Mouse (Mus musculus) duodenum, adult 2 months (tissue): ENCODE results near the gene Olfr33. TPM values are rescaled to one million over a fixed set of nuclear protein-coding genes. Genes with fewer than 3 reads are reported as not detected.

Source experiments
- polyA plus RNA-seq: library from polyadenylated mRNA; depleted of rRNA; stranded (reverse); fragments of >200 nt; gene quantifications from 2 replicates; pipeline ENCODE4 v1.2.3, GENCODE M21; 2012; ENCODE audit warnings: low replicate concordance; rRNA removed

Gene Olfr33
- not detected in 2 replicates for polyA plus RNA-seq

GRCm38 (mm10) chr7:102718970-102719369 is at the start of gene Olfr33:
Gene Olfr33, minus strand, starts transcription at chr7:102719070.

DNA sequence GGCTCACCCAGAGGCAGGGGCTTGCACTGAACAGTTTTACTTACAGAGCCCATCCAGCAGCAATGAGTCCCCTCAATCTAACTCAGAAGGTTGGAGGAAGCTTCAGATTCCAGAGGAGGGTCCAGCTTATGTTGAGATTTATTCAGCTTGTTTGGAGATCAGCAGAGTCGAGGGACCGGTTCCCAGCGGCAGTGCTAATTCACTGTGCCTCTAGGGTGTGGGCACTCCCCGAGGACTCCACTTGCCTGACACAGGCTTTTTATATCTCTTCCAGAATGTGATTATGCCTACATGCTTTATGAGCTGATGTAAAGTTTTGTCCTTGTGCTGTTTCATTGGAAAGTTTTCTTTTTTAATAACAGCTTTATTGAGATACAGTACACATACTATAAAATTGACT is 40.4 kb upstream of the Olfr33 start, which contains the start of the genes Olfr560 and Olfr78:
Gene Olfr560 (minus strand): TSS at position 101 of the 400 bp plus-strand sequence.
Gene Olfr78 (minus strand): TSS at position 206 of the 400 bp plus-strand sequence.

GRCm38 (mm10) chr7:102727391-102727790 is 8.5 kb upstream of the Olfr33 start, which contains the start of gene Olfr559:
Gene Olfr559, minus strand, starts transcription at chr7:102727491.

GRCm38 (mm10) chr7:102701915-102702314 is 17.0 kb downstream of the Olfr33 start, which contains the start of gene Olfr558:
Gene Olfr558, plus strand, starts transcription at chr7:102702215.

GRCm38 (mm10) chr7:102695358-102696125 is 23.3 kb downstream of the Olfr33 start, which contains the start of gene Olfr557:
Gene Olfr557, plus strand, starts transcription at chr7:102695910.

GRCm38 (mm10) chr7:102686944-102687501 is 31.8 kb downstream of the Olfr33 start, which contains the start of gene Trim68:
Gene Trim68, minus strand, starts transcription at chr7:102687327.

DNA sequence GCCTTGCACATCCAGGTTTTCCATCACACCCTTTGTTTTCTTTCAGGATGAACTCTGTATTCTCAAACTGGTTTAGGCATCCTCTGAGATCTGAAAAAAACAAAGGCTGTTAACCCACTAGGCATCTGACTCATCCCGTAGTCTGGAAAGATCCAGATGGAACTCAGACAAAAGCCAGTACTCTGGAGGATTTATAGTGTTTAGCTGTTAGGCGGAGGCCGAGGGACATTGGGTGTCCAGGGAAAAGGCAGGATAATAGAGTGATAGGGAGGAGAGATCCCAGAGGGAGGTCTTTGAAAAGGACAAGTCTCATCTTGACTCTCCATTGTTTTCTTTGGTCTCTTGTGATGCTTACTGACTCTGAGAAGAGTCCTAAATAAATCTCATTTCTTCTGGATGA is 54.3 kb downstream of the Olfr33 start, which contains the start of gene Olfr556:
Gene Olfr556 (plus strand): TSS at position 301 of the 400 bp plus-strand sequence.

Other genes starting within 250 kb of the Olfr33 start
- not detected in 2 replicates for gene Olfr543, start 237.4 kb downstream of the Olfr33 start, polyA plus RNA-seq
- gene Olfr544, start 230.8 kb downstream of the Olfr33 start, polyA plus RNA-seq, result not detected in 2 replicates
- gene Olfr545, start 219.5 kb downstream of the Olfr33 start, polyA plus RNA-seq, result not detected in 2 replicates
- not detected in 2 replicates for gene Olfr547, start 184.3 kb downstream of the Olfr33 start, polyA plus RNA-seq
- not detected in 2 replicates for gene Olfr548-ps1, start 178.2 kb downstream of the Olfr33 start, polyA plus RNA-seq
- not detected in 2 replicates for gene Olfr549, start 169.2 kb downstream of the Olfr33 start, polyA plus RNA-seq
- 1.1 and 1.4 TPM in 2 replicates for gene Trim21, start 153.6 kb downstream of the Olfr33 start, polyA plus RNA-seq
- gene Olfr550, start 147.6 kb downstream of the Olfr33 start, polyA plus RNA-seq, result not detected in 2 replicates
- not detected in 2 replicates for gene Olfr551, start 127.2 kb downstream of the Olfr33 start, polyA plus RNA-seq
- not detected in 2 replicates for gene Olfr552, start 121.3 kb downstream of the Olfr33 start, polyA plus RNA-seq
- not detected in 2 replicates for gene Olfr553, start 100.9 kb downstream of the Olfr33 start, polyA plus RNA-seq
- not detected in 2 replicates for gene Olfr554, start 80.6 kb downstream of the Olfr33 start, polyA plus RNA-seq
- gene Olfr555, start 60.2 kb downstream of the Olfr33 start, polyA plus RNA-seq, result not detected in 2 replicates
- not detected in 2 replicates for gene Olfr556, start 54.2 kb downstream of the Olfr33 start, polyA plus RNA-seq
- 1.7 and 3.0 TPM in 2 replicates for gene Trim68, start 31.7 kb downstream of the Olfr33 start, polyA plus RNA-seq
- not detected in 2 replicates for gene Olfr557, start 23.2 kb downstream of the Olfr33 start, polyA plus RNA-seq
- 0.07 and 0.09 TPM in 2 replicates for gene Olfr558, start 16.9 kb downstream of the Olfr33 start, polyA plus RNA-seq
- not detected in 2 replicates for gene Olfr559, start 8.4 kb upstream of the Olfr33 start, polyA plus RNA-seq
- gene Olfr560, start 40.3 kb upstream of the Olfr33 start, polyA plus RNA-seq, result not detected in 2 replicates
- gene Olfr78, start 40.4 kb upstream of the Olfr33 start, polyA plus RNA-seq, result 0.24 and 0.67 TPM in 2 replicates
- not detected in 2 replicates for gene Olfr561, start 52.2 kb upstream of the Olfr33 start, polyA plus RNA-seq
- not detected in 2 replicates for gene Olfr564, start 84.4 kb upstream of the Olfr33 start, polyA plus RNA-seq
- gene Olfr566, start 139.7 kb upstream of the Olfr33 start, polyA plus RNA-seq, result not detected in 2 replicates
- gene Olfr568, start 158.1 kb upstream of the Olfr33 start, polyA plus RNA-seq, result not detected in 2 replicates
- not detected in 2 replicates for gene Olfr569, start 171.8 kb upstream of the Olfr33 start, polyA plus RNA-seq
- not detected in 2 replicates for gene Olfr570, start 175.5 kb upstream of the Olfr33 start, polyA plus RNA-seq
- gene Olfr571, start 198.5 kb upstream of the Olfr33 start, polyA plus RNA-seq, result not detected in 2 replicates
- not detected in 2 replicates for gene Olfr572, start 205.3 kb upstream of the Olfr33 start, polyA plus RNA-seq
- gene Olfr573-ps1, start 223.5 kb upstream of the Olfr33 start, polyA plus RNA-seq, result not detected in 2 replicates
- gene Olfr574, start 229.4 kb upstream of the Olfr33 start, polyA plus RNA-seq, result not detected in 2 replicates
- gene Olfr575, start 239.7 kb upstream of the Olfr33 start, polyA plus RNA-seq, result not detected in 2 replicates
- not detected in 2 replicates for gene Olfr576, start 243.6 kb upstream of the Olfr33 start, polyA plus RNA-seq